Mouse (Mus musculus) brain, embryonic 14.5 days (tissue): ENCODE results near the gene Aco2.

ENCODE experiments used
- CTCF ChIP-seq: fragments of 200-500 bp; IDR thresholded peaks from 2 replicates; pipeline ENCODE4 v1.5.1; 2012; ENCODE audit warnings: inconsistent platforms, mild to moderate bottlenecking, moderate library complexity, borderline replicate concordance; ENCODE audit not compliant: insufficient read depth, insufficient read length; ENCODE audit errors: extremely low read depth
- POLR2A ChIP-seq: fragments of 200-500 bp; IDR thresholded peaks from 2 replicates; pipeline ENCODE4 v1.6.1; 2012; ENCODE audit warnings: mild to moderate bottlenecking, inconsistent platforms, borderline replicate concordance; ENCODE audit not compliant: poor library complexity, insufficient read depth, insufficient read length, severe bottlenecking; ENCODE audit errors: extremely low read depth

- TF ChIP-seq POLR2A (no peak), CTCF (no peak)
Observed at GRCm38 (mm10) chr15:81896407-81896806, 24.3 kb downstream of the Aco2 start.
